Mouse (Mus musculus) fibroblast of lung, adult 2 months (primary cell): Measurements from ENCODE around the gene Olfr60.

Experiments used
- DNase-seq: peaks from one replicate; pipeline ENCODE4 v3.0.0-alpha.2; 2011; ENCODE audit warnings: low read depth

The Olfr60 gene

DNA sequence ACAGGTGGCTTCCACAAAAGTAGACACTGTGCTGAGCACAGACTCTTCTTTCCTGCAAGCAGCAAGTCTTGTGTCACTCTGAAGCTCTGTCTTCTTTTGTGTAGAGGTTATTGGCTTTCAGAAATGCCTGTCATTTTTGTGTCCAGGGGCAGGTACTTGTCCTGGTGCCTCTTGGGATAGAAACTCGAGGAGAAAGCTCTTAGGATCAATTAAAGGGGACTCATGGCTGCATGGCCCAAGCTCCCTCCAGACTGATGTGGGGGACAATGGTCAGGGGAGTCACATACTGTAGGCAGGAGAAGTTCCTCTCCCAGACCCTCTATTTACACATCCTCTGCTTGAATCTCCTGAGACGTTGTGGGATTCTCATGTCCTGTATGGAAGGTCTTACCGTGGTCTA is at the start of gene Olfr60:
TSS of gene Olfr60 (minus strand) at position 101 of the 400 bp plus-strand sequence.
- DNase-seq: no peak

DNA sequence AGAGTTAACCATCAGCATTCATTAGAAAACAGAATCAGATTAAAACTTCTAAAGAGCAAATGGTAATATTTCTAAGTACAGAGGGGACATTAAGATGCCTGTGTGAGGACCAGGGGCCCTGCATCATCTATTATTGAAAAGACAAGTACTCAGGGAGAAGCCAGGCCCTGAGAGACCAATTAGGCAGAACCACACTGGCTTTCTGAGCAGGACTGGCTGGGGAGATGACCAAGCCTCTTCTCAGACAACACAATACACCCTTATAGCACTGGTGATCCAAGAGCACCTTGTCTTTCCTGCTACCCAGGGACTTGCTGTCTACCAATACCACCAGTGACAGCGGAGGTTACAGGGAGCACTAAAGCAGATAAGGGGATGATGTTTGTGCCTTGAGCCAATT is 41.3 kb upstream of the Olfr60 start, which contains the start of gene Olfr531:
TSS of gene Olfr531 (minus strand) at position 101 of the 400 bp plus-strand sequence.
- no peak for DNase-seq

DNA sequence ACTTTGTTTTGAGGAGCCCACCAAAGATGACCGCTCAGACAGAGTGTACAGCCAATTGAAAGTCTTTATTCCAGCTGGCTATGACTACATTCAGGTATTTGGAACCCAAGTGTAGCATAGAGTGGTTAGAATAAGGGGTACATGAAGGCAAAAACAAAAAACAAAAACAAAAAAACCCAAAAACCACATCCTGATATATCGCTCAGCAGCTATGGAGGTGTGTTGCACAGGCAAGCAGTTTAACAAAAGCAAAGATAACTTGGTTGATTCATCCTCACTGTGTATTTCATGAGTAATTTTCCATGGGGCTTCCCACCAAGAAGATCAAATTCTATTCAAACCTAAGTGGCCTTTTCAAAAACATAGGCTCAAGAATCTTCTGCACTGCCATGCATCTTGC is 15.4 kb upstream of the Olfr60 start:
- DNase-seq: no peak

DNA sequence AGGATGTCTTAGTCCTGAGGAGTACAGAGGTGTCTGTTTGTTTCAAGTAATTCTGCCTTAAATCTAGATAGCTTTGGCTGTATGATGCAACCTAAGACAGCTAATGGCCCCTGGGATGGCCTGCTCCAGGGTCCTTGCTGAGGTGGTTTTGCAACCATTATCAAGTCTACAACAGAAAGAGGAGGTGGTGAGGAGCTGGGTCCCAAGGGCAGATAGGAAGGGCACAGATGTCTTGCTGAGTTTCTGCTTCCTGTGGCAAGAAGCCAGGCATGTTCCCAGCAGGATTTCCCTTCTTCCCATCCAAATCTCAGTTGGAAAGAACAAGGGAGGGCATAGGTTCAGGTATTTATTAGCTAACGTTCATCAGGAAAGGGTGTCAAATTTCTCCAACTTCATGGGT is 14.8 kb upstream of the Olfr60 start, which contains the start of gene Olfr530:
TSS of gene Olfr530 (minus strand) at position 101 of the 400 bp plus-strand sequence.
- no peak for DNase-seq

DNA sequence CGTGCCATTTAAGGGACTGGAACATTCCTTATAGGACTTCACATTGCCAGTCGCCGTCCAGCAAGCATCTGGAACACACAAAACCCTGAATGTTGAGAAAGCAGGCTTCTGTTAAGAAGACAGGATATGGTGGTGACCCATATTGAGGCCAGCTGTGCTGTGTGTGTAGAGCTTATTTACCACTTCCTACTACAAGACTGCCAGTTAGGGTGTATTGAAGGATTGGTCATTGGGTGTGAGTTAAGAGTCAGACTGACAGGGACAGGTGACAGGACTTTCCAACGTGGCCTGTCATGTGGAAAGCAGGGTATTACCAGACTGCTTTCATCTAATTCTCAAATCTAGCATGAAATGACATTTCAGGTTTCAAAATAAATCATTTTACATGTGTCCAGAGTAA is 12.8 kb upstream of the Olfr60 start:
- DNase-seq: no peak

DNA sequence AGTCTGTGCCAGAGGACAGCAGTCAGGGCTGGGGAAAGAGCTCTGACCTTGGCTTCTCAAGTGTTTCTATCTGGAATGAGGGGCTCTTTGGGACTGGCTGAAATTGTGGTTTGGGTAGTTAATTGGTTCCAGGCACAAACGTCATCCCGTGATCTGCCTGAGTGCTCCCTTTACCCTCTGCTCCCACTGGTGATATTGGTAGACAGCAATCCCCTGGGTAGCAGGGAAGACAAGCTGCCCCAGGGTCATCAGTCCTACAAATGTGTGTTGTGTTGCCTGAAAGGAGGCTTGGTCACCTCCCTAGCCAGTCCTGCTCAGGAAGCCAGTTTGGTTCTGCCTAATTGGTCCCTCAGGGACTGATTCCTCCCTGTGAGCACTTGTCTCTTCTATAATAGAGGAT is 27.8 kb downstream of the Olfr60 start, which contains the start of gene Olfr527:
TSS of gene Olfr527 (plus strand) at position 301 of the 400 bp plus-strand sequence.
- no peak for DNase-seq

DNA sequence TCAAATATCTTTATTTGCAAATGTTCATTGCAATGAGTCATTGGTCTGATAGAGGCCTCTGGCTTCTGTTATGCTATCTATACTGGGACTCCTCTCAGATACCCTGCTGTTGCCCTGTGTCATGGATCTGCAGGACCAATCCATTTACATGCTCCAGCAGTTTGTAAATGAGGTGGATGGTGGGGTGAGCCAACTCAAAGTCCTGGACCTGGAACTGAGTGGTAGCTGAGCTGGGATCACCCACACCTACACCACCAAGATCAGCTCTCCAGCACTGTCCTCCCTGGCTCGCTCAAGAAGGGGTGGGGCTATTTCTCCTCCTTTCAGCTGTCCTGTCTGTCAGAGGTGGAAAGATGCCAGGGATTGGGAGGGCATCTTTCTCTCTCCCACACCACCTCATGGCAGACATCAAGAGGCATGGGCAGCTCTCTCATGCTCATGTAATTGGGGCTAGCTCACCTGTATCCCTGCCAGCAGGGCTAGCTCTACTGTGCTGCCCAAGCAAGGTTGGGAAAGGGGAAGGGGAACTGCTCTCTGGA is 31.6 kb downstream of the Olfr60 start:
- DNase-seq: no peak

DNA sequence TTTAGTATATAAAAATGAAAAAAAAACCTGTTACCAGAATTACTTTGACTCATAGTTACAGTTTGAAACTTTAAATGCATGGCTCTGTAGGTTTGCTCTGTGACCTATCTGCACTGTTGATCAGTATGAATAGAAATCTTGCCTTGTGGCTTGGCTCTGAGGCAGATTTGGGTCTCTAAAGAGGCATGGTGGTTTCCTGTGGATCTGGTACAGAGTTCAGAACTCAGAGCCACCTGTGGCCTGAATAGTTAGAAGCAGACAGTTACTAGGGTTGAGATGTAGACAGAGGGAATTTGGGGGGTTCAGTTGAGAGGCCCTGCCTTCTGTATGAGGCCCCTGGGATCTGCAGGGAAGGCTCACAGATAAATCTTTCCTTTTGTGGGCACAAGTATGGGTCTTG is 40.3 kb downstream of the Olfr60 start:
- no peak for DNase-seq

DNA sequence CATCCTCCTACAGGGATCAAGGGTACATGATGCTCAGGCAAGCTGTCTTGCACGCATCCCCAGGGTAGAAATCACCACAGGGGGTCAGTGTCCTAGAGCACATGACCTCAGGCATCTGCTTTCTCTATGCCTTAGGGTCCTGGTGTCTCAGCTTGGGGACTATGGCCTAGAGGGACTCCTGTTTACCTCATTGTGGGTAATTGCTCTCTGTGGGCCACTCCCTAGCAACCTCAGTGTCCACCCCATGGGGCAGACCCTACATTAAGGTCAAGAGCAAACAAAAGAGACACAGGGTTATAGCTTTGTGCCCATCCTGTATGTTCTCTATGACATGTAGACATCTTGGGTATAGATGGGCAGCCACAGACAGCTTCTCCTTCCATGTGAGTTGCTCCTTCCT is 40.9 kb downstream of the Olfr60 start, which contains the start of gene Olfr525:
TSS of gene Olfr525 (plus strand) at position 301 of the 400 bp plus-strand sequence.
- no peak for DNase-seq

DNA sequence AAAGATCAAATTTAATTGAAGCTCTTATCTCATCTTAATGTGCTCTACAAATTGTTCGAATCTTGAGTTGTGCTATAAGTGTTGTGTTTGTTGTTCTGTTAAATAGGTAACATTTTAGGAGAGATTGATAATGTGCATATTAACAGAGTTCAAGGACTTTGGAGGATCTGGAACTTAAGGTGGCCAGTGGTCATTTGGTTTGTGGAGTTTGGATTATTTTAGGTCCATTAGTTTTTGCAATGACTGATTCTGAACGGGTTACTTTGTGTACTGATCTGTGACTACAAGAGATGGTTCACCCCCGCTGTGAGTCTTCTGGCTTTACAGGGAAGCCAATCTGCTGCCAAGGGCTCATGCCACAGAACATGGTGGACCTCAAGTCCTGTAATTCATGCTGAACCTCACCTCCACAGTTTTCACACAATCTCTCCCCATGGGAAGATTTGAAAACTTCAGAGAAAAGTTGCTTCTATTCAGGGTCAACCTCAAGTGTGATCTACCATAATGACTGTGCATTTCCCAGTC is 41.5 kb downstream of the Olfr60 start:
- DNase-seq: no peak

DNA sequence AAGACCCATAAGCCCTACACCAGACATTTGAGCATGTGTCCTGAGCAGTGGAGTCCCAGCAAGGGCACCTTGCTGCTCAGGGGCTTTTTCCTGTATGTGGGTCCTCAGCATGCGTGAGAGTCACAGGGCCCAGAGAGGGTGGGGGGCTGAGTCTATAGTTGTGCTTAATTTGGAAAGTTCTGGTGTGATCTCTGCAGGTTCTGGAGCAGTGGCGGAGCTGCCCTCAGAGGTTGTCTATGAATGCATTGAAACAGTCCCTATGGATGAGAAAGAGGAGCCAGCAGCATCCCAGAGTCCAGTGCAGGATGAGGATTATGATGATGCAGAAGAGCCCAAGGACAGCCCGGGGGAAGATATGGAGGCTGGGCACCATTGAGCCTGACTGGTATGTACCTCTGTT is 62.1 kb downstream of the Olfr60 start:
- no peak for DNase-seq

DNA sequence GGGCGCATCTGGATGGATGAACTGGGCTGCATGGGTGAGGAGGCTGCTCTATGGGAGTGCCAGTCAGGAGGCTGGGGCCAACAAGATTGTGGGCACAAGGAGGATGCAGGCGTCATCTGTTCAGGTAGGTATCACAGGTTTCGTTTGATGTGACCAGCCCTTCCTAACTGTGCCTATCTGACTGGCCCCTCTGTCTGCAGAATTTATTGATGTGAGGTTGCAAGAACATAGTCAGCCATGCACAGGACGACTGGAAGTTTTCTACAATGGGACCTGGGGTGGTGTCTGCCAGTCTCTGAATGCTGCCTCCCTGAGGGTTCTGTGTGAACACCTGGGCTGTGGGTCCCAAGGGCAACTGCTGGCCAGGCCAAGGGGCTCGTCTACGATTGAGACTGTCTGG is 64.6 kb downstream of the Olfr60 start:
- no peak for DNase-seq

DNA sequence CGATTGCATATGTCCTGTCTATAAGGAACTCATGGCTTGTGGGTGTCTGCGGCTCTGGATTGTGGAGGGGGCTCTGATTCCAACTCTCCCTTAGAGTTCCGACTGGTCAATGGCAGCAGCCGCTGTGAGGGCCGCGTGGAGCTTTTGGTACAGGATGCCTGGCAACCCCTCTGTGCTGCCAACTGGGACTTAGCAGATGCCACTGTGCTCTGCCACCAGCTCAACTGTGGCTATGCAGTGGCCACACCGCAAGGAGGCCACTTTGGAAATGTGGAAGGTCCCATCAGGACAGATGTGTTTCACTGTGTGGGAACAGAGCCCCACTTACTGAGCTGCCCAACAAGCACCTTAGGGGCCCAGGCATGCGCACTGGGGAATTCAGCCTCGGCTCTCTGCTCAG is 65.7 kb downstream of the Olfr60 start:
- no peak for DNase-seq
